Mouse (Mus musculus): Measurements from ENCODE around the gene Rcan2. TPM values are rescaled to one million over a fixed set of nuclear protein-coding genes. Genes with fewer than 3 reads are reported as not detected.

Gene Rcan2
- polyA plus RNA-seq, 1 experiment from 2014 or later = 1.3 TPM

DNA sequence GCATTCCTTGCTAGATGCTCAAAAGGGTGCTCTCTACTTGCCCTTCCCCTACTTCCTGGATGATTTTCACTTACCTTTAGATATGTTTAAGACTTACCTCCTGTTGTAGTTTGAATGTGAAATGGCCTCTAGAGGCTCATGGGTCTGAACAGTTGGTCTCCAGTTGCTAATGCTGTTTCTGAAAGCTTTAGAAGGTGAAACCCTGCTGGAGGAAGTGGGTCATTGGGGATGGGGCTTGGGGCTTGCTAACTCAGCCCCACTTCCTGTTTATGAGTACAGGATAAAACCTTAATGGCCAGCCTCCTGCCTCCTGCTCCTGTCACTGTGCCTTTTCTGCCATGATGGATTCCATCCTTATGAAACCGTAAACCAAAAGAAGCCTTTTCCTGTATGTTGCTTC is 181.4 kb downstream of the Rcan2 start:
- Histone ChIP-seq H3K4me2 (replicated peaks; ENCODE audit: low read depth) (no peak overlapping the region), H3K27me3 (replicated peaks; ENCODE audit: control insufficient read depth, insufficient read depth, low read length) (no peaks in the 10 kb centered on the region), H3K4me3 (ENCODE audit: low read depth, low read length) (no peak overlapping the region), H3K36me3 (ENCODE audit: control insufficient read depth, insufficient read depth) (no peaks in the 10 kb centered on the region), H3K9ac (ENCODE audit: low read depth, low read length) (no peak overlapping the region), H3K4me1 (replicated peaks; ENCODE audit: control insufficient read depth, insufficient read depth, low read length) (no peaks in the 10 kb centered on the region), H3K27ac (ENCODE audit: low read depth, low read length) (no peak overlapping the region), H3K9me3 (ENCODE audit: control insufficient read depth) (no peaks in the 10 kb centered on the region)
- no peak for TF ChIP-seq CTCF (IDR thresholded peaks at IDR 0.05; ENCODE audit: low read depth)
- no peak for ATAC-seq
- WGBS = 57% methylated on average over 1 of the region's 1 CpGs

- no peaks in the 10 kb centered on the region for H3K36me3 ChIP-seq (ENCODE audit: control insufficient read depth, insufficient read depth)
- no peak overlapping the region for H3K4me2 ChIP-seq (replicated peaks; ENCODE audit: low read depth)
- H3K27me3 ChIP-seq (replicated peaks; ENCODE audit: control insufficient read depth, insufficient read depth, low read length) = no peaks in the 10 kb centered on the region
- H3K27ac ChIP-seq (ENCODE audit: low read depth, low read length) = no peak overlapping the region
- H3K4me1 ChIP-seq (replicated peaks; ENCODE audit: control insufficient read depth, insufficient read depth, low read length) = no peaks in the 10 kb centered on the region
- H3K9ac ChIP-seq (ENCODE audit: low read depth, low read length) = no peak overlapping the region
- no peaks in the 10 kb centered on the region for H3K9me3 ChIP-seq (ENCODE audit: control insufficient read depth)
- TF ChIP-seq CTCF (IDR thresholded peaks at IDR 0.05; ENCODE audit: low read depth) = no peak
- WGBS = 57% methylated on average over 5 of the region's 5 CpGs
- H3K4me3 ChIP-seq (ENCODE audit: low read depth, low read length) = no peak overlapping the region
- ATAC-seq = no peak
Observed at GRCm38 (mm10) chr17:43989334-43989945, 188.3 kb downstream of the Rcan2 start.

GRCm38 (mm10) chr17:43990957-43991383 is 189.8 kb downstream of the Rcan2 start:
- H3K27ac ChIP-seq (ENCODE audit: low read depth, low read length) = no peak overlapping the region
- no peak overlapping the region for H3K4me3 ChIP-seq (ENCODE audit: low read depth, low read length)
- H3K4me1 ChIP-seq (replicated peaks; ENCODE audit: control insufficient read depth, insufficient read depth, low read length) = no peaks in the 10 kb centered on the region
- 72% methylated on average over 10 of the region's 10 CpGs for WGBS
- ATAC-seq = no peak
- no peak overlapping the region for H3K9ac ChIP-seq (ENCODE audit: low read depth, low read length)
- H3K9me3 ChIP-seq (ENCODE audit: control insufficient read depth) = no peaks in the 10 kb centered on the region
- H3K4me2 ChIP-seq (replicated peaks; ENCODE audit: low read depth) = no peak overlapping the region
- H3K36me3 ChIP-seq (ENCODE audit: control insufficient read depth, insufficient read depth) = no peaks in the 10 kb centered on the region
- no peaks in the 10 kb centered on the region for H3K27me3 ChIP-seq (replicated peaks; ENCODE audit: control insufficient read depth, insufficient read depth, low read length)
- no peak for TF ChIP-seq CTCF (IDR thresholded peaks at IDR 0.05; ENCODE audit: low read depth)

- Histone ChIP-seq H3K9me3 (ENCODE audit: control insufficient read depth) (no peaks in the 10 kb centered on the region), H3K27ac (ENCODE audit: low read depth, low read length) (no peak overlapping the region), H3K27me3 (replicated peaks; ENCODE audit: control insufficient read depth, insufficient read depth, low read length) (no peaks in the 10 kb centered on the region), H3K4me2 (replicated peaks; ENCODE audit: low read depth) (no peak overlapping the region), H3K4me1 (replicated peaks; ENCODE audit: control insufficient read depth, insufficient read depth, low read length) (no peaks in the 10 kb centered on the region), H3K36me3 (ENCODE audit: control insufficient read depth, insufficient read depth) (no peaks in the 10 kb centered on the region), H3K4me3 (ENCODE audit: low read depth, low read length) (no peak overlapping the region), H3K9ac (ENCODE audit: low read depth, low read length) (no peak overlapping the region)
- no peak for ATAC-seq
- WGBS = 55% methylated on average over 4 of the region's 4 CpGs
- no peak for TF ChIP-seq CTCF (IDR thresholded peaks at IDR 0.05; ENCODE audit: low read depth)
Observed at GRCm38 (mm10) chr17:43994080-43994479, 192.9 kb downstream of the Rcan2 start.

- ATAC-seq = no peak
- no peak overlapping the region for H3K27ac ChIP-seq (ENCODE audit: low read depth, low read length)
- WGBS = 76% methylated on average over 7 of the region's 7 CpGs
- H3K9me3 ChIP-seq (ENCODE audit: control insufficient read depth) = no peaks in the 10 kb centered on the region
- H3K4me1 ChIP-seq (replicated peaks; ENCODE audit: control insufficient read depth, insufficient read depth, low read length) = no peaks in the 10 kb centered on the region
- no peaks in the 10 kb centered on the region for H3K27me3 ChIP-seq (replicated peaks; ENCODE audit: control insufficient read depth, insufficient read depth, low read length)
- H3K4me2 ChIP-seq (replicated peaks; ENCODE audit: low read depth) = no peak overlapping the region
- no peak for TF ChIP-seq CTCF (IDR thresholded peaks at IDR 0.05; ENCODE audit: low read depth)
- no peak overlapping the region for H3K9ac ChIP-seq (ENCODE audit: low read depth, low read length)
- H3K36me3 ChIP-seq (ENCODE audit: control insufficient read depth, insufficient read depth) = no peaks in the 10 kb centered on the region
- no peak overlapping the region for H3K4me3 ChIP-seq (ENCODE audit: low read depth, low read length)
Observed at GRCm38 (mm10) chr17:43997514-43997913, 196.4 kb downstream of the Rcan2 start.

- no peak overlapping the region for H3K4me2 ChIP-seq (replicated peaks; ENCODE audit: low read depth)
- no peak overlapping the region for H3K27ac ChIP-seq (ENCODE audit: low read depth, low read length)
- TF ChIP-seq CTCF (IDR thresholded peaks at IDR 0.05; ENCODE audit: low read depth) = no peak
- H3K4me1 ChIP-seq (replicated peaks; ENCODE audit: control insufficient read depth, insufficient read depth, low read length) = no peaks in the 10 kb centered on the region
- no peak overlapping the region for H3K4me3 ChIP-seq (ENCODE audit: low read depth, low read length)
- no peaks in the 10 kb centered on the region for H3K36me3 ChIP-seq (ENCODE audit: control insufficient read depth, insufficient read depth)
- H3K27me3 ChIP-seq (replicated peaks; ENCODE audit: control insufficient read depth, insufficient read depth, low read length) = no peaks in the 10 kb centered on the region
- WGBS = 91% methylated on average over 6 of the region's 6 CpGs
- H3K9ac ChIP-seq (ENCODE audit: low read depth, low read length) = no peak overlapping the region
- ATAC-seq = no peak
- no peaks in the 10 kb centered on the region for H3K9me3 ChIP-seq (ENCODE audit: control insufficient read depth)
Observed at GRCm38 (mm10) chr17:43998095-43998494, 196.9 kb downstream of the Rcan2 start.

DNA sequence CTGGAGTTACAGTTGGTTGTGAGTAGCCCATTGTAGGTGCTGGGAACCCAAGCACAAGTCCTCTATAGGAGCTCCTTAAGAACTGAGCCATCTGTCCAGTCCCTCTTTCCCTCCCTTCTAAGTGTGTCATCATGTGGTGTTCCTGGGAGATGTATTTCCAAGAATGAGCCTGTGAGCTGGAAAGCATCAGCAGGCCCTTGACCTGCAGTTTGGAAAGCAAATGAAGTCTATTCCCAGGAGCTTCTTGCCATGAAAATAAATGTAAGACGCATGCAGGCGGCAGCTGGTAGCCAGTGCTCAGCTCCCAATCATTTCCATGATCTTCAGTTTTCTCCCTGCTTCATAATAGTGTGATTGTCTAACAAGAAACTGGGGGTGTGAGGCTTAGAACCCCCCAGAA is 203.2 kb downstream of the Rcan2 start:
- Histone ChIP-seq H3K27ac (ENCODE audit: low read depth, low read length) (no peak overlapping the region), H3K4me2 (replicated peaks; ENCODE audit: low read depth) (no peak overlapping the region), H3K27me3 (replicated peaks; ENCODE audit: control insufficient read depth, insufficient read depth, low read length) (no peaks in the 10 kb centered on the region), H3K4me1 (replicated peaks; ENCODE audit: control insufficient read depth, insufficient read depth, low read length) (no peaks in the 10 kb centered on the region), H3K9me3 (ENCODE audit: control insufficient read depth) (no peaks in the 10 kb centered on the region), H3K4me3 (ENCODE audit: low read depth, low read length) (no peak overlapping the region), H3K36me3 (ENCODE audit: control insufficient read depth, insufficient read depth) (no peaks in the 10 kb centered on the region), H3K9ac (ENCODE audit: low read depth, low read length) (no peak overlapping the region)
- TF ChIP-seq CTCF (IDR thresholded peaks at IDR 0.05; ENCODE audit: low read depth) = no peak
- WGBS = 86% methylated on average over 2 of the region's 2 CpGs
- ATAC-seq = no peak
